In genomic region chr16:30687225-30687624, GRCm38 (mm10) we compare ENCODE assay signal across 18 mouse cellular contexts.
DNase-seq lines count a peak whose midpoint lies in the region; TF ChIP-seq lines count a peak whose summit lies in the region.
"Had no signal": no experiment of that assay in that cellular context is flagged by ENCODE, and none has a peak within 500 bp of the region (broad histone marks: within the 10 kb centered on the region; RNA-seq: fewer than 3 reads in every experiment).

No protein-coding gene starts in this region.

- TF ChIP-seq CTCF in CH12.LX (conservative IDR thresholded peaks at IDR 0.05 in 1 of 2, IDR thresholded peaks at IDR 0.05 in 1 of 2; ENCODE audit: low read depth in 2 of 2, low read length in 2 of 2): no peak

- in situ Hi-C loops in CH12.LX (cut with MboI; ENCODE audit: low pct_ligation_motif_present, low pct_unique_long_range_greater_than_20kb, low sequenced_read_pairs): no loop called here

- H3K27ac ChIP-seq in CH12.LX (ENCODE audit: insufficient read depth, low read depth): peak overlapping the region; percentile 67

- 0 out of 2 replicates have a peak overlapping the region, but pooled peaks have one; percentile 5 for H3K9ac ChIP-seq in CH12.LX (ENCODE audit: insufficient read depth, low read depth)

- TF ChIP-seq RAD21 in CH12.LX (IDR thresholded peaks at IDR 0.05; ENCODE audit: low read depth, low read length): no peak

- no peak overlapping the region for H3K4me3 ChIP-seq in CH12.LX (replicated peaks in 1 of 3; ENCODE audit: low read depth in 2 of 3, low read length in 2 of 3, poor library complexity in 1 of 3)

- H3K79me2 ChIP-seq in CH12.LX (replicated peaks; ENCODE audit: control insufficient read depth, extremely low read depth, insufficient read depth, poor library complexity, severe bottlenecking): no peaks in the 10 kb centered on the region

- no peaks in the 10 kb centered on the region for H3K27me3 ChIP-seq in CH12.LX (replicated peaks)
- H3K27me3 ChIP-seq: Patski had no signal

- dilution Hi-C loops in CH12.LX (cut with MboI; ENCODE audit: extremely low pct_ligation_motif_present, extremely low pct_unique_long_range_greater_than_20kb, low sequenced_read_pairs): no loop called here

- H3K36me3 ChIP-seq in CH12.LX (replicated peaks in 1 of 2; ENCODE audit: control insufficient read depth in 1 of 2, insufficient read depth in 1 of 2, low read length in 1 of 2): no peaks in the 10 kb centered on the region
- H3K36me3 ChIP-seq: G1E had no signal

- H3K4me2 ChIP-seq in CH12.LX (ENCODE audit: insufficient read depth, low read depth, poor library complexity, severe bottlenecking): peak overlapping the region; percentile 4; the same call in 1 of the 2 replicates

- H3K4me1 ChIP-seq in CH12.LX (ENCODE audit: control insufficient read depth in 1 of 2, insufficient read depth in 2 of 2): peaks cover 25 to 59% of the 10 kb centered on the region in 2 experiments

- DNase-seq in 3134 (ENCODE audit: extremely low read depth, insufficient read length, low spot score) (peak; percentile 38), CH12.LX (ENCODE audit: extremely low read depth) (peak; percentile 54)
- DNase-seq in urinary bladder, adult 2 months (ENCODE audit: low spot score): no peak
- DNase-seq in Muller cell, postnatal 12 days (ENCODE audit: inconsistent ontology term): no peak
- DNase-seq: adrenal gland, adult 2 months; adrenal gland, adult 8-10 months; adrenal gland, postnatal 10 days; adrenal gland, postnatal 14 days; adrenal gland, postnatal 25 days; adrenal gland, postnatal 36 days; cerebellum, adult 11 months; cerebellum, adult 11-12 months; cerebellum, adult 18-20 months; cerebellum, adult 2 months; cerebellum, adult 8-10 months; cerebellum, adult 9-10 months had no signal

- TF ChIP-seq EP300 in CH12.LX (IDR thresholded peaks at IDR 0.05; ENCODE audit: low read length): no peak

- no peak for TF ChIP-seq POLR2A in CH12.LX (IDR thresholded peaks at IDR 0.05; ENCODE audit: low read depth, low read length)

- peaks cover 9% of the 10 kb centered on the region for H3K9me3 ChIP-seq in CH12.LX (replicated peaks; ENCODE audit: low read length)
- H3K9me3 ChIP-seq: G1E had no signal

TF ChIP-seq in CH12.LX, 34 proteins besides CTCF, POLR2A, EP300 and RAD21:
- TF ChIP-seq SIN3A (IDR thresholded peaks at IDR 0.05; ENCODE audit: low read length): no peak
- no peak for TF ChIP-seq JUND (conservative IDR thresholded peaks at IDR 0.05; ENCODE audit: low read depth, low read length)
- peak; percentile 90 for TF ChIP-seq MAZ (IDR thresholded peaks at IDR 0.05; ENCODE audit: low read depth, low read length)
- no peak for TF ChIP-seq TBP (conservative IDR thresholded peaks at IDR 0.05; ENCODE audit: low read depth, low read length)

Comparison
In these comparisons a context has a peak if more than half of its experiments do, and no peak if none do; other contexts are left out.
1. DNase-seq: peak in 3134 (single experiment) and CH12.LX (single experiment); none in urinary bladder, adult 2 months (single experiment) and Muller cell, postnatal 12 days (single experiment).